Comparison of ENCODE assay signal across 20 mouse cellular contexts in the genomic region with DNA sequence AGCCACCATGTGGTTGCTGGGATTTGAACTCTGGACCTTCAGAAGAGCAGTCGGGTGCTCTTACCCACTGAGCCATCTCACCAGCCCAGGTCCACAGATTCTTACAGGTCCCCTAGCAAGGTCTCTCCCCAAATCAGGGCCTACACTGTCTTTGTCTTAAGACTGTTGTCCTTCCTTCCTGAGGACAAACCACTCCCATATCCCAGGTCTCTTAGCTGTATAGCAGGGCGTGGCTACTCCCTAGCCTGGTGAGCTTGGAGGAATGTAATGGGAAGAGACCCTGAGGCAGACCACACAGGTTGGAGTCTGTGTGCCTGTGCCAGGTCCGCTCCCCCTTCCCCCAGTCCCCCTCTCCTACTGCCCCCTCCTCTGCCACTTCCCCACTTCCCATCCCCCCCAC. TPM values are rescaled to one million over a fixed set of nuclear protein-coding genes. Genes with fewer than 3 reads are reported as not detected.
DNase-seq lines count a peak whose midpoint lies in the region; ATAC-seq and TF ChIP-seq lines count a peak whose summit lies in the region.
"Had no signal": no experiment of that assay in that cellular context is flagged by ENCODE, and none has a peak within 500 bp of the region (broad histone marks: within the 10 kb centered on the region; RNA-seq: fewer than 3 reads in every experiment).

No protein-coding gene starts in this region.

- TF ChIP-seq POLR2A in CH12.LX (IDR thresholded peaks at IDR 0.05; ENCODE audit: low read depth, low read length), result no peak

- no peaks in the 10 kb centered on the region for H3K9me3 ChIP-seq in intestine, embryonic 16.5 days (ENCODE audit: control insufficient read depth, low read length)
- no peaks in the 10 kb centered on the region for H3K9me3 ChIP-seq in intestine, embryonic 15.5 days
- H3K9me3 ChIP-seq in CH12.LX (replicated peaks; ENCODE audit: low read length), result no peaks in the 10 kb centered on the region
- no peaks in the 10 kb centered on the region for H3K9me3 ChIP-seq in embryonic facial prominence, embryonic 14.5 days (ENCODE audit: control insufficient read depth, low read length)
- H3K9me3 ChIP-seq in kidney, embryonic 15.5 days (replicated peaks), result no peaks in the 10 kb centered on the region
- H3K9me3 ChIP-seq: forebrain, embryonic 12.5 days; midbrain, embryonic 12.5 days; neural tube, embryonic 12.5 days had no signal

- ATAC-seq in intestine, embryonic 16.5 days, result 0 out of 2 replicates have a peak, but pooled peaks have one; percentile 46
- ATAC-seq in intestine, embryonic 15.5 days, result no peak
- 0 out of 2 replicates have a peak, but pooled peaks have one; percentile 42 for ATAC-seq in embryonic facial prominence, embryonic 14.5 days (ENCODE audit: low read depth)
- ATAC-seq in kidney, embryonic 15.5 days (replicated peaks; ENCODE audit: low FRiP score), result no peak
- ATAC-seq: liver, postnatal 0 days; lung, postnatal 0 days had no signal

- H3K27me3 ChIP-seq in intestine, embryonic 16.5 days (replicated peaks; ENCODE audit: control insufficient read depth, insufficient read depth, low read length), result no peaks in the 10 kb centered on the region
- no peaks in the 10 kb centered on the region for H3K27me3 ChIP-seq in intestine, embryonic 15.5 days (replicated peaks)
- H3K27me3 ChIP-seq in CH12.LX (replicated peaks), result no peaks in the 10 kb centered on the region
- H3K27me3 ChIP-seq in embryonic facial prominence, embryonic 14.5 days (replicated peaks; ENCODE audit: control insufficient read depth, insufficient read depth, low read length), result no peaks in the 10 kb centered on the region
- H3K27me3 ChIP-seq in kidney, embryonic 15.5 days, result no peaks in the 10 kb centered on the region
- H3K27me3 ChIP-seq: forebrain, embryonic 12.5 days; midbrain, embryonic 12.5 days; neural tube, embryonic 12.5 days had no signal

- no peak for TF ChIP-seq CTCF in CH12.LX (conservative IDR thresholded peaks at IDR 0.05 in 1 of 2, IDR thresholded peaks at IDR 0.05 in 1 of 2; ENCODE audit: low read depth in 2 of 2, low read length in 2 of 2)

- H3K79me2 ChIP-seq in CH12.LX (replicated peaks; ENCODE audit: control insufficient read depth, extremely low read depth, insufficient read depth, poor library complexity, severe bottlenecking), result no peaks in the 10 kb centered on the region

- no peak for TF ChIP-seq EP300 in CH12.LX (IDR thresholded peaks at IDR 0.05; ENCODE audit: low read length)

- H3K9ac ChIP-seq in intestine, embryonic 16.5 days (ENCODE audit: low read depth, low read length), result no peak overlapping the region
- H3K9ac ChIP-seq in intestine, embryonic 15.5 days, result no peak overlapping the region
- no peak overlapping the region for H3K9ac ChIP-seq in CH12.LX (ENCODE audit: insufficient read depth, low read depth)
- no peak overlapping the region for H3K9ac ChIP-seq in embryonic facial prominence, embryonic 14.5 days (ENCODE audit: low read depth, low read length)
- no peak overlapping the region for H3K9ac ChIP-seq in kidney, embryonic 15.5 days
- H3K9ac ChIP-seq: forebrain, embryonic 12.5 days; liver, postnatal 0 days; midbrain, embryonic 12.5 days; neural tube, embryonic 12.5 days had no signal

- no peak overlapping the region for H3K27ac ChIP-seq in intestine, embryonic 16.5 days (ENCODE audit: low read length)
- no peak overlapping the region for H3K27ac ChIP-seq in intestine, embryonic 15.5 days
- H3K27ac ChIP-seq in CH12.LX (ENCODE audit: insufficient read depth, low read depth), result no peak overlapping the region
- H3K27ac ChIP-seq in embryonic facial prominence, embryonic 14.5 days (replicated peaks; ENCODE audit: low read depth, low read length), result no peak overlapping the region
- H3K27ac ChIP-seq in kidney, embryonic 15.5 days, result no peak overlapping the region
- H3K27ac ChIP-seq: forebrain, embryonic 12.5 days; neural tube, embryonic 12.5 days had no signal

- no peak for TF ChIP-seq RAD21 in CH12.LX (IDR thresholded peaks at IDR 0.05; ENCODE audit: low read depth, low read length)

- 70% methylated on average over 3 of the region's 3 CpGs for WGBS in intestine, embryonic 16.5 days
- WGBS in intestine, embryonic 15.5 days, result 64% methylated on average over 3 of the region's 3 CpGs
- 63% methylated on average over 3 of the region's 3 CpGs for WGBS in embryonic facial prominence, embryonic 14.5 days
- whole genome bisulfite sequencing in kidney, embryonic 15.5 days, result 79% methylated on average over 3 of the region's 3 CpGs

- no peak overlapping the region for H3K4me3 ChIP-seq in intestine, embryonic 16.5 days (ENCODE audit: low read length)
- no peak overlapping the region for H3K4me3 ChIP-seq in intestine, embryonic 15.5 days (replicated peaks)
- no peak overlapping the region for H3K4me3 ChIP-seq in CH12.LX (replicated peaks in 1 of 3; ENCODE audit: low read depth in 2 of 3, low read length in 2 of 3, poor library complexity in 1 of 3)
- no peak overlapping the region for H3K4me3 ChIP-seq in embryonic facial prominence, embryonic 14.5 days (ENCODE audit: low read depth, low read length)
- H3K4me3 ChIP-seq in kidney, embryonic 15.5 days (replicated peaks), result no peak overlapping the region
- H3K4me3 ChIP-seq: forebrain, embryonic 12.5 days; midbrain, embryonic 12.5 days; neural tube, embryonic 12.5 days had no signal

- dilution Hi-C loops in CH12.LX (cut with MboI; ENCODE audit: extremely low pct_ligation_motif_present, extremely low pct_unique_long_range_greater_than_20kb, low sequenced_read_pairs), result no loop called here

- H3K4me1 ChIP-seq in intestine, embryonic 16.5 days (ENCODE audit: control insufficient read depth, insufficient read depth, low read length), result peaks cover 8% of the 10 kb centered on the region
- peaks cover 8% of the 10 kb centered on the region for H3K4me1 ChIP-seq in intestine, embryonic 15.5 days (replicated peaks)
- peaks cover 2 to 3% of the 10 kb centered on the region in 2 experiments; a peak in 1 of 4 replicates for H3K4me1 ChIP-seq in CH12.LX (ENCODE audit: control insufficient read depth in 1 of 2, insufficient read depth in 2 of 2)
- no peaks in the 10 kb centered on the region for H3K4me1 ChIP-seq in embryonic facial prominence, embryonic 14.5 days (ENCODE audit: control insufficient read depth, insufficient read depth, low read length)
- H3K4me1 ChIP-seq in kidney, embryonic 15.5 days, result peaks cover 11% of the 10 kb centered on the region

- no peaks in the 10 kb centered on the region for H3K36me3 ChIP-seq in intestine, embryonic 16.5 days (ENCODE audit: control insufficient read depth, insufficient read depth, low read length)
- no peaks in the 10 kb centered on the region for H3K36me3 ChIP-seq in intestine, embryonic 15.5 days
- H3K36me3 ChIP-seq in CH12.LX (replicated peaks in 1 of 2; ENCODE audit: control insufficient read depth in 1 of 2, insufficient read depth in 1 of 2, low read length in 1 of 2), result no peaks in the 10 kb centered on the region
- no peaks in the 10 kb centered on the region for H3K36me3 ChIP-seq in embryonic facial prominence, embryonic 14.5 days (ENCODE audit: control insufficient read depth, insufficient read depth, low read length)
- H3K36me3 ChIP-seq in kidney, embryonic 15.5 days, result no peaks in the 10 kb centered on the region
- H3K36me3 ChIP-seq: forebrain, embryonic 12.5 days; midbrain, embryonic 12.5 days; neural tube, embryonic 12.5 days had no signal

- in situ Hi-C loops in CH12.LX (cut with MboI; ENCODE audit: low pct_ligation_motif_present, low pct_unique_long_range_greater_than_20kb, low sequenced_read_pairs), result no loop called here

- no peak overlapping the region for H3K4me2 ChIP-seq in intestine, embryonic 16.5 days (ENCODE audit: low read depth, low read length)
- no peak overlapping the region for H3K4me2 ChIP-seq in intestine, embryonic 15.5 days (replicated peaks)
- H3K4me2 ChIP-seq in CH12.LX (ENCODE audit: insufficient read depth, low read depth, poor library complexity, severe bottlenecking), result no peak overlapping the region
- H3K4me2 ChIP-seq in embryonic facial prominence, embryonic 14.5 days (ENCODE audit: low read depth, low read length), result no peak overlapping the region
- H3K4me2 ChIP-seq in kidney, embryonic 15.5 days, result no peak overlapping the region
- H3K4me2 ChIP-seq: forebrain, embryonic 12.5 days; liver, embryonic 11.5 days; midbrain, embryonic 12.5 days; neural tube, embryonic 12.5 days had no signal

- DNase-seq in CH12.LX (ENCODE audit: extremely low read depth), result no peak
- peak; percentile 97 for DNase-seq in ES-CJ7 (ENCODE audit: low read depth, low spot score)
- DNase-seq in embryonic facial prominence, embryonic 14.5 days (ENCODE audit: low spot score), result no peak
- DNase-seq in right cerebral cortex, postnatal 36 days (ENCODE audit: low spot score in 2 of 2), result no peak
- DNase-seq: adrenal gland, postnatal 25 days; cerebellum, adult 8-10 months; cerebellum, postnatal 36 days; heart, postnatal 10 days; kidney, adult 18-20 months; kidney, postnatal 14 days; liver, postnatal 0 days; right cerebral cortex, postnatal 14 days had no signal

TF ChIP-seq in CH12.LX, 34 proteins besides CTCF, POLR2A, EP300 and RAD21:
- TF ChIP-seq HCFC1 (IDR thresholded peaks at IDR 0.05; ENCODE audit: low read depth, low read length) (no peak), TBP (conservative IDR thresholded peaks at IDR 0.05; ENCODE audit: low read depth, low read length) (0 out of 2 replicates have a peak, but pooled peaks have one; percentile 41)

RNA-seq across cellular contexts. Expression of a gene that starts 24.7 kb away (rescaled TPM):
- polyA plus RNA-seq in intestine, embryonic 16.5 days (2015; fragmentation: Nextera tagmentation; extraction: Ambion mirVana), result 13.9 and 14.6 TPM in 2 replicates
- polyA plus RNA-seq in intestine, embryonic 15.5 days (2015; fragmentation: Nextera tagmentation; extraction: Ambion mirVana), result 18.0 and 18.5 TPM in 2 replicates
- 55.8 and 67.2 TPM in 2 replicates for total RNA-seq in CH12.LX (2012; rRNA removed)
- 46.9 and 52.0 TPM in 2 replicates for total RNA-seq in CH12.LX (2014; rRNA removed)
- polyA plus RNA-seq in CH12.LX (2012; ENCODE audit: insufficient read length, low read depth), result 38.4 and 40.5 TPM in 2 replicates
- 32.5 and 35.7 TPM in 2 replicates for polyA plus RNA-seq in embryonic facial prominence, embryonic 14.5 days (2014; fragmentation: Nextera tagmentation; extraction: Ambion mirVana)
- 20.5 and 22.3 TPM in 2 replicates for polyA plus RNA-seq in kidney, embryonic 15.5 days (2015; fragmentation: Nextera tagmentation; extraction: Ambion mirVana)

Comparison
In these comparisons a context has a peak if more than half of its experiments do, and no peak if none do; other contexts are left out.
1. ATAC-seq: peak in intestine, embryonic 16.5 days (single experiment) and embryonic facial prominence, embryonic 14.5 days (single experiment); none in intestine, embryonic 15.5 days (single experiment) and kidney, embryonic 15.5 days (single experiment).